Mouse (Mus musculus): ENCODE data around the gene Pcx. TPM values are rescaled to one million over a fixed set of nuclear protein-coding genes. Genes with fewer than 3 reads are reported as not detected.
"Not testable (repeated sequence)": the region's sequence is repeated elsewhere in the genome, so short reads cannot be mapped to it uniquely, and the experiment has no call there.

The Pcx gene
- total RNA-seq, 1 experiment from 2014 or later, result 352 TPM

DNA sequence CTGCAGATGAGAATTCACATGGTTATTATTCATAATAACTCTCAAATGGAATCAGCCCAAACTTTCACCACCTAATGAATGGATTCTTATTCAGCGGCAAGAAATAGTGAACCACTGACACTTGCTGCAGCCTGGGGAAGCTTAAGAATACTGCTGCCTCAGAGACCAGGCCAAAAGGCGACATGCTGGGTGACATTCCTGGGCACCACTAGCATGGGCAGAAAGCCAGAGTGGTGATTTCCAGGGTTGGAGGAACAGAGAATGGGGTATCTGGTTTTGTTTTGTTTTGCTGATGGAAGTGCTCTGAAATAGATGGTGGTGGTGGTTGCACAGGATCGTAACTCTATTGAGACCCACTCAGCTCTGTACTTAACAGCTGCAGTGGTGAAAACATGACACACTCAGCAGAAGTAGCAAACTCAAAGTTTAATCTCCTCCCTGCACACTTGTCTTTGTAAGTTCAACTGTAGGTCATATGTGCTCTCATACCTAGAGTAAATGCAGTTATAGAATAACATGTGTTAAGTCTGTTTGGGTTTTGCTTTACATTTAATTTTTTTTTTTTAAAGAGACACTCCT is 38.1 kb downstream of the Pcx start:
- DNase-seq, result peak; percentile 44

DNA sequence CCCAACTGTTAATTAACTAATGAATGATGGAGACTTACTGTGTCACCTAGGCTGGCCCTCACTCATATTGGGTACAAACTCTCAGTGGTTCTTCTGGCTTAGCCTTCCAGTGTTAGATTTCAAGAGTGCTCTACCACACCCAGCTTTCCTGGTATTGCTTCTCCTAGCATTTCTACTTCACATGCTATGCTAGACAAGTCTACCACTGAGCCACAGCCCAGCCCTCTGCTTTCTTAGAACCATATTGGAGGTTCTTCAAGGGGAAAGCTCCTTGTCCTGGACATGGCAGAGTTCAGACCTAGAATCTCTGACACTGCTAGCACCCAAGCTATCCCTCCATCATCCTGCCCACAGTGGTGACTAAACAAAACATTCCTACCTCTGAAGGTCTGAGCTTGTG is 44.0 kb downstream of the Pcx start:
- DNase-seq, result no peak

DNA sequence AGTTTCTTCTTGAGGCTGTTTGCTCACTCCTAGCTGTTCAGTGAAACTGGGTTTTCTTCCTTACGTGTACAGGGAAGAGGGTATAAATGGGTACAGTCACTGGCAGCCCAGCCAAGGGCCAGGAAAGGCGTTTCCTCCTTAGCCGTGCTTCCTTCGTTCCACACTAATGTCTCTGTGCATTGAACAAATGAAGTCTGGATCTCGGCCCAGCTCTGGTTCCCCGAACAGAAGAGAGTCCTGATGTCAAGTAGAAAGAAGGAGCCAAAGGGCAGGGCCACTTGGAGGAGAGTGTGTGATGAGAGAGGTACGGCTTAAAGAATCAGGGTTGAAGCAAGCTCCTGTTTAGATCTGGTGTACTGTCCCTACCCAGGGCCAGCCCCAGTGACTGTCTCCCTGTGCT is 44.8 kb downstream of the Pcx start:
- DNase-seq, result no peak

DNA sequence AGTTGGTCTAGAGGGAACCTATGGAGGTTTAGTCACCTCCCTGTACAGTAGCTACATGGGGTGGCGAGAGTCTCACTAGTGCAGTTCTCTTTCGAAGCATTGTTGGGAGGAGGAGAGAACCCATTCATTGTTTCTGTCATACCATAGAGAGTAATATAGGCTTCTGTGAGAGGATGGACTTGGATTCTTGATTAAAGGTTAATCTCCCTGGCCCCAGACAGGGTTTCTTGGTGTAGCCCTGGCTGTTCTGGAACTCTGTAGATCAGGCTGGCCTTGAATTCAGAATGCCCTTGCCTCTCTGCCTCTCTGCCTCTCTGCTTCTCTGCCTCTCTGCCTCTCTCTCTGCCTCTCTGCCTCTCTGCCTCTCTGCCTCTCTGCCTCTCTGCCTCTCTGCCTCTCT is 46.5 kb downstream of the Pcx start:
- DNase-seq, result no peak

DNA sequence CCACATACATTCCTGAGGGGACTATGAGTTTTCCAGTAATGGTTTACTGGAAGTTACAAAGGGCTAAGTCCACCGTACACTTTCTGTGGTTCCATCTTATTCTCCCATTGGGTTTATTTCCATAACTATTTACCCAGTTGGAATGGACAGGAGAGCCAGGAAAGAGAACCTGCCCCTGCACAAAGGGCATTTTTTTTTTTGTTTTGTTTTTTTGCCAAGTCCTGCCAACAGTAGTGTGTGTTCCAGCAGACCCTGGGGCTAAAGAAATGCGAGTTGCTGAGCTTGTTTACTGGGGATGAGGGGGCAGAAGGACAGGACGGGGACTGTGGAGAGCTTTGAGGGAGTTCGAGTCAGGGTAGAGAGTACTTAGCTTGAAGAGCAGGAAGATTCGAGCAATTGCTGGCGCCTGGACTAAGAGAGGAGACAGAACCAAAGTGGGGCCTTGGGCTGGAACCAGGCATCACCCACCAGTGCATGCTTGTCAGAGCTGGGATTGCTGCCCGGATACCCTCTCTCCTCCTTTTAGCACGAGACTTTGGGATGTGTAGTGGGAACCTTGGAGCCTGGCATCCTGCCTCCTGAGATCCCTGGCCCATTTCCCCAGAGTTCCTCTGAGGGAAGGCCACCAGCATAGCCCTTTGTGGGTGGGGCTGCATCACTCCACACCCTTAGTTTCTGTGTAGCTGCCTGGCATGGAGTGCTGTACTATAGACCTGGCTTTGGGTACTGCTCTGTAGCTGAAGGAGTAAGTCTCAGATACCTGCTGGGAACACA is 47.7 kb downstream of the Pcx start:
- DNase-seq, result peak; percentile 65

DNA sequence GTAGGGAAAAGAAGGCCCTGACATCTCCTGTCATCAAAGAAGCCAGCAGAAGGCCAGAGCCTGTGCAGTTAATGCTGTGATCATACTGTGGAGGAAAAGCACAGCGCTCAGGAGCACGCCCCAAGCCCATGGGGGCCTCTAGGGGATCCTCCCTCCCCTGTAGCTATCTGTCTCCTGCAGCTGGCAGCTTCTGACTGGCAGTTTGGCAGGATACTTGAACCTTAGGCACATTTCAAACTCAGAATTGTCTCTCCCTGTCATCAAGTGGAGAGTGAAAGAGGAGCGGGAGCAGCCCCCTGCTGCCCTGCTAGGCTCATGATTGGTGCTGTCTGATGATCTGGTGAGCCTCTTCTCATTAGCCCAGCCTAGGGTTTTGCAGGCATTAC is 48.3 kb downstream of the Pcx start:
- peak; percentile 32 for DNase-seq

DNA sequence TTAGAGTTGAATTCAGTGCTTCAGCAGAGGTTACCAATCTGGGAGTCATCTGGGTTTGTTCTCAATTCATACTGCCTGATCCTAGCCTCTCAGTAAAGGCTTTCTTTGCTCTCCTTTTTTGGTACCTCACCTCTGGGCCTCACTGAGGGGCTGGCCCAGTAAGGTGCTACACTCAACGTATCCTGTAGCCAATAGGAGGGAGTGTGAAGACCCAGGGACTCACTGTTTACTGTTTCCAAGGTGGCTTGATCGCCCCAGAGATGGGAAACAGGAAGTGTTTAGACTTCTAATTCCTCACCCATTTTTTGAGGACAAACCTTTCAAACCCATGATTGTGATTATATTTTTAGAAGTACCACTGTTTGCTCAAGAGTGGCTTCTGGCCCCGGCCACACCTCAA is 48.7 kb downstream of the Pcx start:
- no peak for DNase-seq

DNA sequence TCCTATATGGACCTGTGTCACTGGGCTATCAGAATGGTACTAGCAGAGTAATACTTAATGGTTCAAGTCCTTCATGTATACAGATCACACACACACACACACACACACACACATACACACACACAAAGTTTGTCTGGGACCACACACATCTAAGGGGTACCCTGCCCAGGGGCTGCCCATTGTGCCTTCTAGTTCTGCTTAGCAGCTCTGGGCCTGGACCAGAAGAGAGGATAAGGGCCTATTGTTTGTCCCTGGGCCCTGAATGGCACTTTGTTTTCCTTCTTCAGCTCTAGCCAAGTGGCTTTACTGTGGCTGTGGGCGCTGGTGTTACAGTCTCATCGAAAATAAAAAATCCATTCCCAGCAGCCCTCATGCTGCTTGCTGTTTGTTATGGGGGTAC is 49.3 kb downstream of the Pcx start:
- DNase-seq, result no peak

DNA sequence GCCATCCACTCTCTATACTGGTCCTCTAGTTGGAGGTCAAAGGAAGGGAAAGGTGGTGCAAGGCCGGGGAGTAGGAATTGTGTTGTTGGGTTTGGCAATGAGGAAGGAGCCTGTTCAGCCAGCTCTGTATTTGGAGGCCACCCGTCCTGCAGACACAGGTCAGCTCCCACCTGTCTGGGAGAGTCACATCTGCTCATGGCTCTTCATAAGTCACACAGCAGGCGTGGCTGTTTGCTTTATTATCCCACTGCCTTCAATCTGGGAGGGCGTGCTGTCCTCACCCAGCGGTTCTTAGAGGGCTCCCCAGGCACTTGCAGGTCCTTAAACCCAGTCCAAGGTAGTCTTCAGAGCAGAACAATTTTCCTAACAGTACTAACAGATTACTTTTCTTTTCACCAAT is 49.9 kb downstream of the Pcx start:
- no peak for DNase-seq

DNA sequence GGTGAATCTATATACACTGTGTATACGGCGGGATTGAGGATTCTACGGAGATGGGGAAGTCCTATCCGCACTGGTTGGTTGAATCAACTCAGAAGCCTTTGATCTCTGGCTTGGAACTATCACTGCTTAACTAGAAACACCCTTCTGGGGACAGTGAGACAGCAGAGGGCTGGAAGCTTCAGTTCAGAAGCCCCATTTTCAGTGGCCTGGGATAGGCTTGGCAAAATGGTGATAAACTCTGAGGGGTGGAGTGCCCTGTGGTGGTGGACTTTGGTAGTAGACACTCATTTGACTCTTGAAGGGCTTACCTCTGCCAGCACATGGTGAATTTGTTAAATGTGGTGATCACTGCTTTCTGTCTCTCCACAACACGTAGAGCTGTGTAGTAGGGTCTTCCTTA is 55.4 kb downstream of the Pcx start:
- no peak for DNase-seq

DNA sequence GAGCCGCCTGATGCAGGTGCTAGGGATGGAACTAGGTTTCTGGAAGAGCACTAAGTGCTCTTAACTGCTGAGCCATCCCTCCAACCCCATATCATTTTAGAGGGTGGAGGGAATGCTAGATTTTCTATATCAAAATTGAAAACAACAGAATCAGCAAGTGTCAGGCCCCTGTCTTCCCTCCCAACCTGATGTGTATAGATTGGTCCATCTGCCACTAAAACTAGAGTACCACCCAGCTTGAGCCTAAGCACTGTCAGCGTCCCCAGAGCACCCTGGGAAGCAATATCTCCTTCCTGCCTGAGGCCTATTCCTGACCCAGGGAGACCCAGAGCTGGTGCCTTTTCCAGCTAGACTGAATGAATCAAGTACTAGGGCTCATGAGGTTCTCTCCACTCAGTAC is 56.6 kb downstream of the Pcx start:
- DNase-seq, result no peak

DNA sequence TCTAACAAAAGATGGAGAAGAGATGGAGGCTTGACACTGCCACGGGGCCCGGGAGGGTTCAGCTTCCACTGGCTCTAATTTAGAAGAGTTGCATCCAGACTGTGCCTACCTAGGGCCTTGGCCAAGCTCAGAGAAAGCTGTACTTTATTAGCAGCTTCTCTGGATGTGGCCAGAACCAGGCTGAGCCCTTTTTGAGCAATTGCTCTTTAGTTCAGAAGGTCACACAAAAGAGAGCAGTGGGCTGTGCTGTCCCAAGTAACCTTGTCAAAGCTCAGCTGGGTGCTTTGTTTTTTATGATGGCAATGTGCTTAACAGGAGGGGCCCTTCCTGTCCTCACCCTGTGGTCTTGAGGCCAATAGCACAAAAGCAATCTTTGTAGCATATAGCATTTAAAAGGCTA is 57.4 kb downstream of the Pcx start:
- no peak for DNase-seq

DNA sequence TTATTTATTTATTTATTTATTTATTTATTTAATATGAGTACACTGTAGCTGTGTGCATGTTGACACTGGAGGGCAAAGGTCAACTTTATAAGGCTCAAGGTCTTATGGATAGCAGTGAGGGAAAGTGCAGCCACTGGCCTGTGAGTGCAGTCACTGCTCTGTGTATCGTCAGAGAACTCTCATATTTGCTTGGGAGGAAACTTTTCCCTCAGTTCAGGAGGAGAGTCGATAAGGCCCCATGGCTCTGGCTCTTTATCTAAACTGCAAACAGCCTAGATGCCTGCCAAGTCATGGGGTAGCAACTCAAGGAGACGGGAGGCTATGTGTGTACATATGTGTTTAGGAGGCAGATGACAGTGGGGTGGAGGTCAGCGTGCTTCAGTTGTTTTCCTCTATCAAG is 58.6 kb downstream of the Pcx start:
- DNase-seq, result no peak

DNA sequence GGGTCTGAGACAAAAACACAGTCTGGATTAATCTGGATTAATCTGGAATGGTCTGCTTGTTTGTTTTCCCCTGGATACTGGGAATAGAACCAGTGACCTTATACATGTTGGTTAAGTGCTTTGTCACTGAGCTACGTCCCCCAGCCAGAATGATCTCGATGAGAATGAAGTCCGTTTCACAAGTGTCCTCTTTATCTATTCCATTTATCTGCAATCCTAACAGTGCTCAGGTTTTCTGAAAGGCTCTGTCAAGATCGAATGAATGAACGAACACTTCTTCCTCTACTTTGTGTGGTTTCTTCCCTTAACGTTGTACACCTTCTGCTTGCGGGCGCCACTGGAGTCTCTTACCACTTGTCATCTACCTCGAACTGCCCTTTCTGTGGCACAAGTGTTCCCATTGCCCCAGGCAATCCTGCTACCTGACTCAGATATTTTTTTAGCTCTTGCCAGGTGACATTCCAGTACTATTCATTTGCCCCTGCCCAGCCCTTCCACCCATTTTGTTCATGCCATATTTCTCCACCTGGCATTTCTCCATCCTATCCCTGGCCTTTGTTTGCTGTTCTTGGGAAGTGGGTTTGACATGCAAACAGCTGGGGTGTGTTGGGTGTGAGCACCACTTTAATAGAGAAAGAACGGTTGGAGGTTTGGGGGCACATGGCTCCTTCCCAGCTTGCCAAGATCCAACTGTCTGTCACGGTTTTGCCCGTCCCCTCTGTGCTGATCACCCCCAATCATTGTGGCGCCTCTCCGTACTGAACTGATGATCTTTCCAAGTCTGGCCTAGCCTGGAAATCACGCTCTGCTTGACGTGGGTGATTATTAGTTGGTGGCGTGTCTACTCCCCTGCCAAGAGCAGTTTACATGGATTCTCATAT is 59.3 kb downstream of the Pcx start:
- no peak for DNase-seq

DNA sequence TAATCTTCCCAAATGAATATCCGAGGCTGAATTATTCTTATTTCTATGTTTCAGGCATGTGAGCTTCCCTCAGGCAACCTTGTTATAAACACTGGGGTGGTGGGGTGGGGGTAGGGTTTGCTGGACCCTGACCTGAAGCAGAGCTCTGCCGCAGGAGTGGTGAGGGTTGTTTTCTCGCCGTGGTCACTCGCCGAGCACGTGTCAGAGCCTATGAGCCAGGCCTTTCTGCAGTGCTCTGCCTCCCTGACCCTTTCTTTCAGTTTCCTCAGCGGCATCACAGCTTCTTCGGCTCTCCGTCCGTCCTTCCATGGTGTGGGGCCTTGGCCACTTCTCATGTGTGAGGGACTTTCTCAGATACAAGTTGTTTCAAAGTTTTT is 60.0 kb downstream of the Pcx start:
- no peak for DNase-seq

DNA sequence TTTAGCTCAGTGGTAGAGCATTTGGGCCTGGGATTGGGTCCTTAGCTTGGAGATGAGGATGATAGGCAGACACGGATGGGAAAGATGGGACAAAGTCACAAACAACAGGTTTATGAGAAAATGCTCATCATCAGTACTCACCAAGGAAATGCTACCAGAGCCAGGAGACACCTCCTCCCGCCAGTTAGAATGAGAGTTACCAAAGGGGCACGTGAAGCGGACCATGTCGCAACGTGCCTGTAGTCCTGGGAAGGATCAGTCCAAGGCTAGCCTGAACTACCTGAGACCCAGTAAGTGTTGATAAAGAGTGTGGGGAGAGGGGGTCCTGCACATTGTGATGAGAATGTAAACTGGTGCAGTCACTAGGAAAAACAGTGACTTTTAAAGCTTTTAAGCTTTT is 60.5 kb downstream of the Pcx start:
- no peak for DNase-seq

DNA sequence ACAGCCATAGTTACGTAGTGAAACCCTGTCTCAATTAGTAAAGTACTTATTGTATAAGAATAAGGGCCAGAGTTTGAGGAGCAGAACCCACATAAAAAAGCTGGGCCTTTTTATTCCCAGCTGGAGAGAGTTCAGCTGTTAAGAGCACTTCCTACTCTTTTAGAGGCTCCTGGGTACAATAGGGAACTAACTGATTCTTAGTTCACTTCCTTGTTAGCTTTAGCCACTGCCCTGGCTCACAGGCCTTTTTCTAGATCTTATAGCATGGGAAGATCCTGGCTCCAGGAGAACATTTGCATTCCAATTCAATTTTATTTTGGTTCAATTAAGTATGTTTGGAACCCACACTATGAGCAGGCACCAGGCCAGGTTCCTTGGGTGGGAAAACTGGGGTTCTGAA is 61.4 kb downstream of the Pcx start:
- no peak for DNase-seq

DNA sequence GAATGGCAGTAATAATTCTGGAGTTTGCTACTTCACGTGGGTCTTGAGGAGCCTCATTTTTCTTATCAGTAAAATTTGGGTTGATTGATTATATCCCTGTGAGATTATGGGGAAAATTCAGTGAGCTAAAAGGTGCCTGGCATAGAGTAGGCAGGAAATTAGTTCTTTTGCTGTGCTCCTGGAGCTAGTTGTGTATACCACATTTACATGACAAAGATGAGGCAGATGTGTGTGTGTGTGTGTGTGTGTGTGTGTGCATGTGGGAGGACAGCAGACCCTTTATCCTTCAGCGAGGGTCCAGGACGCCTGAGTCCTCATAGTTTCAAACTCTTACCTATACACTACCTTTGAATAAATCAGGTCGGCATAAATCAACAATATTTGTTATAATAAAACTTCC is 61.8 kb downstream of the Pcx start:
- DNase-seq, result no peak

DNA sequence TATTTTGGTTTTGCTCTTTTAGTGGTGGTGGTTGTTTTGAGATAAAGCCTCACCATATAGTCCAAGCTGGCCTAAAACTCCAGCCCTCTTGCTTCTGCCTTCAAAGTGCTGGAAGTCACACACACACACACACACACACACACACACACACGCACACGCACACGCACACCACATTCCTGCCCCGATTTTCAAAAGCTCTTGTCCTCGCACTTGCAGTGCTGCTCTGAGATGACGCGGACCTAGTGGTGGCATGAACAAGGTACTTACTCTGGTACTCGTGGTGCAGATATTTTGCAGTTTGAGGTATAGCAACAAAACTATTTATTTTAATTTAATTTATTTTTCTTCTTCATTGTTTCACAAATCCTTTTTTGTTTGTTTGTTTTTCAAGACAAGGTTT is 62.2 kb downstream of the Pcx start:
- DNase-seq, result no peak

DNA sequence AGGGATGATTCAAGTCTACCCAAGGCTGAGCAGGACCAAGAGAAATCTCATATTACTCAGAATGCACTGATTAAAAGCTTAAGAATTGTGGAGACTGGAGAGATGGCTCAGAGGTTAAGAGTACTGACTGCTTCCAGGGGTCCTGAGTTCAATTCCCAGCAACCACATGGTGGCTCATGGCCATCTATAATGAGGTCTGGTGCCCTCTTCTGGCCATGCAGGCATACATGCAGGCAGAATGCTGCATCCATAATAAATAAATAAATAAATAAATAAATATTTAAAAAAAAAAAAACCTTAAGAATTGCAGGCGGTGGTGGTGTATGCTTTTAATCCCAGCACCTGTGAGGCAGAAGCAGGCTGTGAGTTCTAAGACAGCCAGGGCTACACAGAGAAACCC is 63.0 kb downstream of the Pcx start:
- DNase-seq, result peak; percentile 21

DNA sequence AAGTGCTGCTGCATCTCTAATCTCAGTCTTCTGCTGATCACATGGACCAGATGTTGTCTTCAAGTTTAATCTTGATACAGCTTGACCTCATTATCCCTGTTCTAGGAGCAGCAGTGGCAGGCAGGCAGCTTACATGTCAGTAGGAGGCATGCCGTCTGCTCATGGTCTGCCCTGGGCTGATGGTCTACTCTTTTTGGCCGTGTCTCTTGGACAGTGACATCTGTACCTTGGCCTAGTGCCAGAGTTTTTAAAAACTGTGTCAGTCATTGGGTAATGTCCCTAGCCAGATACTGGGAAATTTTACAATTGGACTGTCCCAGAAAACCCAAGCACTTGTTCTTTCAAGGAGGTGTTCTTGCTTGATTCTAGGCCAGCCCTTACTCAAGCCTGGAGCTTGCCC is 68.5 kb downstream of the Pcx start:
- peak; percentile 70 for DNase-seq

DNA sequence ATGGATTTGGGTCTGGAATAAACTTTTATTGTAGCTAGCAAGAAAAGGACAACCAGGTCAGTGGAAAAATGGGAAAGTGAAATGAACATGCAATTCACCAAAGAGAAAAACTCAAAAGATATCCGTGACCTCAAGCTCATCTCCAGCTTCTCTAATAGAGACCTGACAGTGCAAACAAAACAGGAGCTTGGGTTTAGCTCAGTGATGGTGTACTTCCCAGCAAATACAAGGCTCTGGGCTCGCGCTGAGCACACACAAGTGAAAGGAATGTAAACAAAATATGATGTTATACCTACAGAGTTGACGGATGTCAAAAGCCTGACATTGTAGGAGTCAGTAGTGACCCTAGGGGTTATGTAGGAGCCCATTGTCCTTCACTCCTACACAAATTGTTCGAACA is 69.0 kb downstream of the Pcx start:
- DNase-seq, result no peak

DNA sequence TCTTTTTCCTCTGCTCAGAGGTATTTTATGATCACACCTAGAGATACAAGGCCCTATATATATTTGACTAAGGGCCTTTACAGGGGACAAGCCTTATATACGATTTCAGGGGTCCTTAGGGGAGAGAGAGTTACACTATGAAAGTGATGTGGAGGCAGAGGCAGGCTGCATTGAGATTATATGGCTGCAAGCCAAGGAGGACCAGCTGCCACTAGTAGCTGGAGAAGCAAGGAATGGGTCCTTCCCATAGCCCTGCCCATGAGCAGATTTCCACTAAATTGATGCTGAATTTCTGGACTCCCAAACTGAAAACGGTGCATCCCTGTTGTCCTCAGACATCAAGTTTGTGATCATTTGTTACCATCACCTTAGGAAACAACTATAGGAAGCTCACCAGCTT is 73.6 kb downstream of the Pcx start:
- DNase-seq, result no peak

DNA sequence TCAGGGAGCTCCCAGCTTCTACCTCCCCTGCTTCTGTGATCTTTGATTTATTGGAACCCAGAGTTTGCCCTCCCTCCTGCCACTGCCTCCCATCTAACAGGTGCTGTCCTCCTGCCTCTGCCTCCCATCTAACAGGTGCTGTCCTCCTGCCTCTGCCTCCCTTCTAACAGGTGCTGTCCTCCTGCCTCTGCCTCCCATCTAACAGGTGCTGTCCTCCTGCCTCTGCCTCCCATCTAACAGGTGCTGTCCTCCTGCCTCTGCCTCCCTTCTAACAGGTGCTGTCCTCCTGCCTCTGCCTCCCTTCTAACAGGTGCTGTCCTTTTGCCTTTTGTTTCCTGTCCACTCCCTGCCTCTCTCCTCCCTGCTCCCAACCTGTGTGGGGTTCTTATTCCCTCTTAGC is 76.5 kb downstream of the Pcx start:
- not testable (repeated sequence) for DNase-seq

Measured in adrenal gland, postnatal 14 days (tissue).